Mouse (Mus musculus) E14TG2a.4 (cell line): ENCODE data around the gene Aff3.

ENCODE experiments used
- CTCF ChIP-seq: conservative IDR thresholded peaks from 2 replicates; pipeline ENCODE4 v1.5.1; 2014; ENCODE audit warnings: low read length
- NANOG ChIP-seq: IDR thresholded peaks from 2 replicates; pipeline ENCODE4 v1.6.1; 2014; ENCODE audit warnings: borderline replicate concordance, low read length, mixed read lengths
- POU5F1 ChIP-seq: IDR thresholded peaks from 2 replicates; pipeline ENCODE4 v1.6.1; 2014; ENCODE audit warnings: low read length, borderline replicate concordance

- no peak for TF ChIP-seq CTCF
- TF ChIP-seq POU5F1: no peak
- no peak for TF ChIP-seq NANOG
Observed at GRCm38 (mm10) chr1:38528607-38529006, 136.1 kb downstream of the Aff3 start.
